Mouse (Mus musculus): ENCODE measurements around the gene Hoxa6.

DNA sequence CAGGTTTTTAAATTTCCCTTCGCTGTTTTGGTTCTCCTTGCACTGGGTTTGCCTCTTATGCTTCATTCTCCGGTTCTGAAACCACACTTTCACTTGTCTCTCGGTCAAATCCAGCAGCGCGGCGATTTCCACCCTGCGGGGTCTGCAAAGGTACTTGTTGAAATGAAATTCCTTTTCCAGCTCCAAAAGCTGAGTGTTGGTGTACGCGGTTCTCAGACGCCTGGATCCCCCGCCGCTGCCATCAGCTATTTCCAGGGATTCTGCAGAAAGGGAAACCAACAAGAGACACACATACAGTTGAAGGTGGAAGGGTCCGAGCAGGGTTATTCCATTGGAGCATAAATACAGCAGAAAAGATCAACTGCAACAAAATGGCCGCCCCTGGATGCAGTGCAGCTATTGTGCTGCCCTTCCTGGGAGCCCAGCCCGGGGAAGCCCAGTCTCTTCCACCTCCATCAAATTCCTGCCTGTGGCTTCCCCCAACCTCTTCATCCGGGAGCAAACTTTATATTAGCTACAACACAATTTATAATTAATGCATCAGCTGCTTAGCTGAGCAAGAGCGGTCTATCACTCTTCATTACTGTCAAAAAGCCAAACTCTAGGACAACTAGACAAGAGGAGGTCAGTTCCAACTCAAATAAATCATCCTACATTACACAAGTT, 45.0 kb downstream of the Hoxa6 start:
- TF ChIP-seq CTCF (IDR thresholded peaks at IDR 0.05; ENCODE audit: extremely low read depth, insufficient read length, insufficient replicate concordance, low read depth, low read length) (no peak), POLR2A (IDR thresholded peaks at IDR 0.05; ENCODE audit: low read depth, low read length) (no peak)
